In genomic region chr3:84814157-84814761, GRCm38 (mm10) we compare ENCODE assay signal across 7 mouse cellular contexts. TPM values are rescaled to one million over a fixed set of nuclear protein-coding genes. Genes with fewer than 3 reads are reported as not detected.
A peak's percentile ranks its signal among the peaks of the same experiment; 100 is the strongest.
DNase-seq lines count a peak whose midpoint lies in the region; ATAC-seq and TF ChIP-seq lines count a peak whose summit lies in the region.

No protein-coding gene starts in this region.

- H3K9ac ChIP-seq in intestine, postnatal 0 days (ENCODE audit: low read depth, low read length): peak overlapping the region; percentile 83
- peak overlapping the region; percentile 86 for H3K9ac ChIP-seq in midbrain, embryonic 12.5 days (replicated peaks)

- peak; percentile 2; the same call in 1 of the 2 replicates for TF ChIP-seq CTCF in intestine, postnatal 0 days (IDR thresholded peaks at IDR 0.05; ENCODE audit: low read depth)
- TF ChIP-seq CTCF in small intestine, adult 2 months (IDR thresholded peaks at IDR 0.05; ENCODE audit: extremely low read depth, insufficient read length, insufficient replicate concordance, low read depth, low read length): no peak

- no peaks in the 10 kb centered on the region for H3K27me3 ChIP-seq in embryonic facial prominence, embryonic 10.5 days (replicated peaks; ENCODE audit: low read depth, poor library complexity, severe bottlenecking)
- no peaks in the 10 kb centered on the region for H3K27me3 ChIP-seq in intestine, postnatal 0 days (replicated peaks; ENCODE audit: control insufficient read depth, insufficient read depth, low read length)
- no peaks in the 10 kb centered on the region for H3K27me3 ChIP-seq in midbrain, embryonic 12.5 days
- H3K27me3 ChIP-seq in small intestine, adult 2 months (ENCODE audit: control insufficient read depth, insufficient read depth, low read length): no peaks in the 10 kb centered on the region

- peak; percentile 100 for DNase-seq in adrenal gland, postnatal 10 days
- peak; percentile 100 for DNase-seq in embryonic facial prominence, embryonic 10.5 days (ENCODE audit: low spot score)
- DNase-seq in gonadal fat pad, adult 2 months (ENCODE audit: low read depth): peak; percentile 86
- DNase-seq in left cerebral cortex, postnatal 4 days: peak; percentile 100

- H3K27ac ChIP-seq in embryonic facial prominence, embryonic 10.5 days (replicated peaks): peak overlapping the region; percentile 90
- peak overlapping the region; percentile 97 for H3K27ac ChIP-seq in intestine, postnatal 0 days (ENCODE audit: low read depth, low read length)
- H3K27ac ChIP-seq in midbrain, embryonic 12.5 days (replicated peaks): peak overlapping the region; percentile 96
- peak overlapping the region; percentile 93 for H3K27ac ChIP-seq in small intestine, adult 2 months (ENCODE audit: insufficient read depth, low read depth, low read length)

- H3K9me3 ChIP-seq in embryonic facial prominence, embryonic 10.5 days: no peaks in the 10 kb centered on the region
- no peaks in the 10 kb centered on the region for H3K9me3 ChIP-seq in intestine, postnatal 0 days (ENCODE audit: control insufficient read depth)
- H3K9me3 ChIP-seq in midbrain, embryonic 12.5 days: no peaks in the 10 kb centered on the region

- peak overlapping the region; percentile 98 for H3K4me3 ChIP-seq in embryonic facial prominence, embryonic 10.5 days
- H3K4me3 ChIP-seq in intestine, postnatal 0 days (ENCODE audit: low read depth, low read length): peak overlapping the region; percentile 99
- peak overlapping the region; percentile 99 for H3K4me3 ChIP-seq in midbrain, embryonic 12.5 days
- H3K4me3 ChIP-seq in small intestine, adult 2 months (ENCODE audit: low read depth, low read length): peak overlapping the region; percentile 95

- peak; percentile 98 for ATAC-seq in intestine, postnatal 0 days
- peak; percentile 98 for ATAC-seq in midbrain, embryonic 12.5 days (ENCODE audit: low FRiP score, low read depth)

- TF ChIP-seq POLR2A in small intestine, adult 2 months (IDR thresholded peaks at IDR 0.05; ENCODE audit: low read depth, low read length): peak; percentile 84

- intact Hi-C loops in left cerebral cortex, postnatal 4 days (cut with DNase I): loop anchor here (10.0 kb wide), 2 partner anchors 69 to 119 kb away; no protein-coding TSS in a partner anchor

- H3K36me3 ChIP-seq in embryonic facial prominence, embryonic 10.5 days (replicated peaks): peaks cover 5% of the 10 kb centered on the region
- H3K36me3 ChIP-seq in intestine, postnatal 0 days (ENCODE audit: control insufficient read depth, insufficient read depth): no peaks in the 10 kb centered on the region
- H3K36me3 ChIP-seq in midbrain, embryonic 12.5 days: no peaks in the 10 kb centered on the region
- H3K36me3 ChIP-seq in small intestine, adult 2 months (ENCODE audit: control insufficient read depth, insufficient read depth, low read length): no peaks in the 10 kb centered on the region; the same call in 1 of the 2 replicates

- H3K4me1 ChIP-seq in embryonic facial prominence, embryonic 10.5 days: peaks cover 28% of the 10 kb centered on the region
- 0 out of 2 replicates have a peak, but pooled peaks cover 3% of the 10 kb centered on the region for H3K4me1 ChIP-seq in intestine, postnatal 0 days (replicated peaks; ENCODE audit: control insufficient read depth, insufficient read depth, low read length)
- peaks cover 27% of the 10 kb centered on the region for H3K4me1 ChIP-seq in midbrain, embryonic 12.5 days
- peaks cover 3% of the 10 kb centered on the region for H3K4me1 ChIP-seq in small intestine, adult 2 months (ENCODE audit: control insufficient read depth, insufficient read depth, insufficient read length, low read length)

- WGBS in embryonic facial prominence, embryonic 10.5 days: 0% methylated on average over 59 of the region's 60 CpGs
- under 1% methylated on average over 57 of the region's 60 CpGs for WGBS in intestine, postnatal 0 days
- WGBS in midbrain, embryonic 12.5 days: under 1% methylated on average over 49 of the region's 60 CpGs
- under 1% methylated on average over 58 of the region's 60 CpGs for WGBS in small intestine, adult 2 months

- peak overlapping the region; percentile 100 for H3K4me2 ChIP-seq in intestine, postnatal 0 days (replicated peaks; ENCODE audit: low read depth)
- H3K4me2 ChIP-seq in midbrain, embryonic 12.5 days (replicated peaks): peak overlapping the region; percentile 98

RNA-seq across cellular contexts. Expression of gene Fbxw7, which starts 0.8 kb away (rescaled TPM):
- 10 to 100 TPM; 14.2 to 16.8 TPM for total RNA-seq in adrenal gland, postnatal 10 days (2021)
- 8.5 and 9.1 TPM in 2 replicates for polyA plus RNA-seq in embryonic facial prominence, embryonic 10.5 days (2016; fragmentation: Nextera tagmentation; extraction: Ambion mirVana)
- polyA plus RNA-seq in gonadal fat pad, adult 2 months (2012; rRNA removed): 4.9 and 6.2 TPM in 2 replicates
- 5.6 and 5.7 TPM in 2 replicates for polyA plus RNA-seq in intestine, postnatal 0 days (2015; fragmentation: Nextera tagmentation; extraction: Ambion mirVana)
- 100 to 1,000 TPM; 124 to 133 TPM for total RNA-seq in left cerebral cortex, postnatal 4 days (2021)
- polyA plus RNA-seq in midbrain, embryonic 12.5 days (2016; fragmentation: Nextera tagmentation; extraction: Ambion mirVana): 16.3 and 18.7 TPM in 2 replicates
- 0.61 and 1.3 TPM in 2 replicates for polyA plus RNA-seq in small intestine, adult 2 months (2012; rRNA removed)

Comparison
In these comparisons a context has a peak if more than half of its experiments do, and no peak if none do; other contexts are left out.
1. Peak in every context shown above with its lines: DNase-seq, ATAC-seq, H3K4me3 ChIP-seq and H3K27ac ChIP-seq.